Mouse (Mus musculus): ENCODE data around the gene Elk3.

- no peak for TF ChIP-seq POLR2A (IDR thresholded peaks at IDR 0.05; ENCODE audit: borderline replicate concordance, extremely low read depth, low read depth, low read length)
- no peak for TF ChIP-seq CTCF (IDR thresholded peaks at IDR 0.05; ENCODE audit: insufficient read depth, low read length)
Measured at GRCm38 (mm10) chr10:93357162-93357561, 46.2 kb upstream of the Elk3 start.
